Mouse (Mus musculus) testis, adult 2 months (tissue): ENCODE measurements around the gene Tmprss15.

Experiments used
- CTCF ChIP-seq: fragments of 200-500 bp; IDR thresholded peaks from 2 replicates; pipeline ENCODE4 v1.5.1; 2012; ENCODE audit warnings: low read depth, mild to moderate bottlenecking, inconsistent platforms, low read length, moderate library complexity; ENCODE audit not compliant: control insufficient read depth, insufficient read depth, insufficient replicate concordance
- POLR2A ChIP-seq: fragments of 200-500 bp; IDR thresholded peaks from 2 replicates; pipeline ENCODE4 v1.6.1; 2012; ENCODE audit warnings: low read depth, mild to moderate bottlenecking, inconsistent platforms, low read length, moderate library complexity; ENCODE audit not compliant: control insufficient read depth

DNA sequence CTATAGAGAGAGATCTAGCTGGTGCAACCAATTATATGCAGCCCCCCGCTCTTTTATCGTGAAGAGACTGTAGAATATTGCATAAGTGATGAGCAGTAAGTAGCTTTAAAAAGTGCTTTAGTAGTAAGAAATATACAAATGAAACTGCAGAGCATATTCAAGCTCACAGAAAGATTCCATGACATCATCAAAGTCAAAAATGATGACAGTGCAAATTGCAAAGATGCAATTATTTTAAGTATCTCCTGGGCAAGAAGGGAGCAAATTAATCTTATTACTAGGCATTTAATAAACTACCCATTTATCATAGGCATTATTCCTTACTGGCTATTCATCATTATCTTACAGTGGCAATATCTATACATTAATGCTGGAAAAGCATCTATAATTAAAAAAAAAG, 156.6 kb downstream of the Tmprss15 start:
- TF ChIP-seq CTCF (no peak), POLR2A (no peak)
